19 mouse cellular contexts compared by ENCODE assay signal in genomic region chr14:102016572-102016971, GRCm38 (mm10).
DNase-seq lines count a peak whose midpoint lies in the region; ATAC-seq and TF ChIP-seq lines count a peak whose summit lies in the region.
"Had no signal": no experiment of that assay in that cellular context is flagged by ENCODE, and none has a peak within 500 bp of the region (broad histone marks: within the 10 kb centered on the region; RNA-seq: fewer than 3 reads in every experiment).

No protein-coding gene starts in this region.

- H3K4me3 ChIP-seq in embryonic facial prominence, embryonic 13.5 days, result no peak overlapping the region
- H3K4me3 ChIP-seq in embryonic facial prominence, embryonic 10.5 days, result no peak overlapping the region
- H3K4me3 ChIP-seq in hindbrain, embryonic 15.5 days, result no peak overlapping the region
- H3K4me3 ChIP-seq in hindbrain, embryonic 11.5 days (ENCODE audit: low read depth, low read length), result no peak overlapping the region
- H3K4me3 ChIP-seq in lung, adult 2 months (replicated peaks; ENCODE audit: extremely low read depth, low read depth, low read length), result no peak overlapping the region
- H3K4me3 ChIP-seq in liver, embryonic 11.5 days (ENCODE audit: low read depth, low read length), result no peak overlapping the region
- H3K4me3 ChIP-seq: embryonic facial prominence, embryonic 15.5 days; erythroblast, embryonic 14.5 days; hindbrain, embryonic 13.5 days had no signal

- DNase-seq in embryonic facial prominence, embryonic 10.5 days (ENCODE audit: low spot score), result no peak
- DNase-seq in hindbrain, embryonic 11.5 days (ENCODE audit: low spot score), result no peak
- peak; percentile 43 for DNase-seq in cerebellum, adult 9-11 months
- DNase-seq in lung, adult 2 months, result no peak
- DNase-seq in liver, embryonic 11.5 days (ENCODE audit: low spot score), result no peak
- DNase-seq: adrenal gland, adult 2 months; adrenal gland, postnatal 25 days; gastrocnemius, postnatal 36 days; heart, adult 11 months; heart, postnatal 10 days; heart, postnatal 4 days; kidney, adult 8-10 months had no signal

- H3K36me3 ChIP-seq in embryonic facial prominence, embryonic 13.5 days, result no peaks in the 10 kb centered on the region
- H3K36me3 ChIP-seq in embryonic facial prominence, embryonic 10.5 days (replicated peaks), result no peaks in the 10 kb centered on the region
- H3K36me3 ChIP-seq in hindbrain, embryonic 15.5 days, result no peaks in the 10 kb centered on the region
- H3K36me3 ChIP-seq in hindbrain, embryonic 11.5 days (ENCODE audit: control insufficient read depth, insufficient read depth, low read length), result no peaks in the 10 kb centered on the region
- no peaks in the 10 kb centered on the region for H3K36me3 ChIP-seq in liver, embryonic 11.5 days (ENCODE audit: control insufficient read depth, insufficient read depth, low read length)
- H3K36me3 ChIP-seq: embryonic facial prominence, embryonic 15.5 days; hindbrain, embryonic 13.5 days had no signal

- no peak for ATAC-seq in embryonic facial prominence, embryonic 13.5 days (ENCODE audit: insufficient number of reproducible peaks, insufficient read depth, low FRiP score, low TSS enrichment, low read depth)
- ATAC-seq in hindbrain, embryonic 15.5 days (ENCODE audit: low FRiP score, low read depth), result 0 out of 2 replicates have a peak, but pooled peaks have one; percentile 27
- no peak for ATAC-seq in hindbrain, embryonic 11.5 days (ENCODE audit: low FRiP score)
- ATAC-seq in liver, embryonic 11.5 days (replicated peaks; ENCODE audit: low FRiP score), result no peak
- ATAC-seq: inflammation-experienced regulatory T-cells, adult 6 months; intestine, postnatal 0 days had no signal

- 0 out of 2 replicates have a peak, but pooled peaks cover 8% of the 10 kb centered on the region for H3K4me1 ChIP-seq in embryonic facial prominence, embryonic 13.5 days
- no peaks in the 10 kb centered on the region for H3K4me1 ChIP-seq in embryonic facial prominence, embryonic 10.5 days
- H3K4me1 ChIP-seq in hindbrain, embryonic 15.5 days (replicated peaks), result no peaks in the 10 kb centered on the region
- no peaks in the 10 kb centered on the region for H3K4me1 ChIP-seq in hindbrain, embryonic 11.5 days (replicated peaks; ENCODE audit: control insufficient read depth, insufficient read depth, low read length)
- H3K4me1 ChIP-seq in lung, adult 2 months (ENCODE audit: control insufficient read depth, insufficient read depth, low read length), result no peaks in the 10 kb centered on the region
- no peaks in the 10 kb centered on the region for H3K4me1 ChIP-seq in liver, embryonic 11.5 days (replicated peaks; ENCODE audit: control insufficient read depth, insufficient read depth, low read length)
- H3K4me1 ChIP-seq: embryonic facial prominence, embryonic 15.5 days had no signal

- H3K4me2 ChIP-seq in embryonic facial prominence, embryonic 13.5 days, result no peak overlapping the region
- no peak overlapping the region for H3K4me2 ChIP-seq in hindbrain, embryonic 15.5 days
- no peak overlapping the region for H3K4me2 ChIP-seq in hindbrain, embryonic 11.5 days (replicated peaks; ENCODE audit: low read depth, low read length)
- no peak overlapping the region for H3K4me2 ChIP-seq in liver, embryonic 11.5 days
- H3K4me2 ChIP-seq: embryonic facial prominence, embryonic 15.5 days; hindbrain, embryonic 13.5 days had no signal

- no peak for TF ChIP-seq POLR2A in lung, adult 2 months (IDR thresholded peaks at IDR 0.05; ENCODE audit: borderline replicate concordance, extremely low read depth, low read depth, low read length)

- TF ChIP-seq CTCF in lung, adult 2 months (IDR thresholded peaks at IDR 0.05; ENCODE audit: insufficient read depth, low read length), result no peak

- H3K27me3 ChIP-seq in embryonic facial prominence, embryonic 13.5 days, result no peaks in the 10 kb centered on the region; the same call in 1 of the 2 replicates
- no peaks in the 10 kb centered on the region for H3K27me3 ChIP-seq in embryonic facial prominence, embryonic 10.5 days (replicated peaks; ENCODE audit: low read depth, poor library complexity, severe bottlenecking)
- H3K27me3 ChIP-seq in hindbrain, embryonic 15.5 days, result no peaks in the 10 kb centered on the region
- no peaks in the 10 kb centered on the region for H3K27me3 ChIP-seq in hindbrain, embryonic 11.5 days (ENCODE audit: control insufficient read depth, insufficient read depth, low read length)
- no peaks in the 10 kb centered on the region for H3K27me3 ChIP-seq in liver, embryonic 11.5 days (replicated peaks; ENCODE audit: control insufficient read depth, insufficient read depth, low read length)
- H3K27me3 ChIP-seq: embryonic facial prominence, embryonic 15.5 days; hindbrain, embryonic 13.5 days had no signal

- H3K9me3 ChIP-seq in embryonic facial prominence, embryonic 13.5 days, result no peaks in the 10 kb centered on the region
- H3K9me3 ChIP-seq in embryonic facial prominence, embryonic 10.5 days, result no peaks in the 10 kb centered on the region
- no peaks in the 10 kb centered on the region for H3K9me3 ChIP-seq in hindbrain, embryonic 15.5 days
- no peaks in the 10 kb centered on the region for H3K9me3 ChIP-seq in hindbrain, embryonic 11.5 days (ENCODE audit: control insufficient read depth, low read length)
- no peaks in the 10 kb centered on the region for H3K9me3 ChIP-seq in liver, embryonic 11.5 days (ENCODE audit: control insufficient read depth, low read length)
- H3K9me3 ChIP-seq: embryonic facial prominence, embryonic 15.5 days; hindbrain, embryonic 13.5 days had no signal

- no peak overlapping the region for H3K9ac ChIP-seq in embryonic facial prominence, embryonic 13.5 days
- no peak overlapping the region for H3K9ac ChIP-seq in hindbrain, embryonic 15.5 days
- no peak overlapping the region for H3K9ac ChIP-seq in hindbrain, embryonic 11.5 days (ENCODE audit: low read depth, low read length)
- H3K9ac ChIP-seq in liver, embryonic 11.5 days (ENCODE audit: low read depth, low read length), result no peak overlapping the region
- H3K9ac ChIP-seq: embryonic facial prominence, embryonic 15.5 days; hindbrain, embryonic 13.5 days had no signal

- H3K27ac ChIP-seq in embryonic facial prominence, embryonic 13.5 days, result 0 out of 2 replicates have a peak overlapping the region, but pooled peaks have one; percentile 22
- H3K27ac ChIP-seq in embryonic facial prominence, embryonic 10.5 days (replicated peaks), result no peak overlapping the region
- H3K27ac ChIP-seq in hindbrain, embryonic 15.5 days (replicated peaks), result no peak overlapping the region
- H3K27ac ChIP-seq in hindbrain, embryonic 11.5 days (ENCODE audit: low read depth, low read length), result no peak overlapping the region
- H3K27ac ChIP-seq in liver, embryonic 11.5 days (ENCODE audit: low read depth, low read length), result no peak overlapping the region
- H3K27ac ChIP-seq: embryonic facial prominence, embryonic 15.5 days; hindbrain, embryonic 13.5 days had no signal
